In the genomic region with DNA sequence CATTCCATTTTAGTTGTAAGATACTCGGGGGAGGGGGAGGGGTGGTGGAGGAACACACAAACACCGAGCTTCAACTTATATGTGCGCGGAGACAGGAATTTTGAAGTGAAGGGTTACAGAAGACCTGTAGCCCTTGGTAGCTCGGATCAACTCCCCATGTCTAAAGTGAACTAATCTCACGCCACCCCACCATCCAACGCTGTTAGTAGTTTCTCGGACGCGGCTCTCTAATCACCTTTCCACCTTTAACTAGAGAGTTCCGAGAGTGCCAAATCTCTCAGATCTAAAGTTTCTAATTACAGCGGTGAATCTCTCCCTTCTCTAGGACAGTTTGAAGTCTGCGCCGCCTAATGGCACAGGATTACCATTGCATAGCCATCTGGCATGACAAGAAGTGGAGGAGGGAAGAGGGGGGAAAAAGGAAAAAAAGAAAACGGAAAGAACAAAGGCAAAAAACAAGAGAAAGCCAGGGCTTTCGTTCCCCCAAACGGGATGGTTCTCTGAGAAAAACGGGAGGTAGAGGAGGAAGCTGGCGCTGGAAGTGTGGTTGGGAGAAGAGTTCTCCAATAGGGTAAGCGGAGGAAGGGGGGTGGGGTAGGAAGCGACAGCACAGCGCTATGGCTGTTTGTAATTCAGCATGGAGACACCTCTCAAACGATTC, we compare ENCODE assay signal across 8 mouse cellular contexts. TPM values are rescaled to one million over a fixed set of nuclear protein-coding genes. Genes with fewer than 3 reads are reported as not detected.
DNase-seq lines count a peak whose midpoint lies in the region; ATAC-seq lines count a peak whose summit lies in the region.

No protein-coding gene starts in this region.

- no peaks in the 10 kb centered on the region for H3K27me3 ChIP-seq in limb, embryonic 10.5 days (ENCODE audit: low read depth, poor library complexity, severe bottlenecking)
- no peaks in the 10 kb centered on the region for H3K27me3 ChIP-seq in midbrain, embryonic 11.5 days (ENCODE audit: control insufficient read depth, insufficient read depth, low read length)

- H3K9ac ChIP-seq in midbrain, embryonic 11.5 days (ENCODE audit: low read length), result peak overlapping the region; percentile 47

- H3K27ac ChIP-seq in limb, embryonic 10.5 days, result peak overlapping the region; percentile 76
- peak overlapping the region; percentile 32; the same call in 1 of the 2 replicates for H3K27ac ChIP-seq in midbrain, embryonic 11.5 days (ENCODE audit: low read depth, low read length)

- peak; percentile 59 for ATAC-seq in granulocyte monocyte progenitor cell, adult 5-6 weeks (replicated peaks; ENCODE audit: poor library complexity, severe bottlenecking)
- ATAC-seq in midbrain, embryonic 11.5 days (ENCODE audit: low FRiP score), result peak; percentile 84

- H3K36me3 ChIP-seq in limb, embryonic 10.5 days, result no peaks in the 10 kb centered on the region
- H3K36me3 ChIP-seq in midbrain, embryonic 11.5 days (ENCODE audit: control insufficient read depth, insufficient read depth, low read length), result no peaks in the 10 kb centered on the region

- no peaks in the 10 kb centered on the region for H3K4me1 ChIP-seq in limb, embryonic 10.5 days
- H3K4me1 ChIP-seq in midbrain, embryonic 11.5 days (ENCODE audit: control insufficient read depth, insufficient read depth, low read length), result no peaks in the 10 kb centered on the region

- no peaks in the 10 kb centered on the region for H3K9me3 ChIP-seq in limb, embryonic 10.5 days (replicated peaks)
- H3K9me3 ChIP-seq in midbrain, embryonic 11.5 days (ENCODE audit: control insufficient read depth, low read length), result no peaks in the 10 kb centered on the region

- 13% methylated on average over 23 of the region's 23 CpGs for WGBS in limb, embryonic 10.5 days
- 17% methylated on average over 23 of the region's 23 CpGs for WGBS in midbrain, embryonic 11.5 days

- H3K4me3 ChIP-seq in limb, embryonic 10.5 days, result peak overlapping the region; percentile 53
- H3K4me3 ChIP-seq in midbrain, embryonic 11.5 days (ENCODE audit: low read depth, low read length), result peak overlapping the region; percentile 44

- peak overlapping the region; percentile 54 for H3K4me2 ChIP-seq in midbrain, embryonic 11.5 days

- peak; percentile 49 for DNase-seq in 3134 (ENCODE audit: extremely low read depth, insufficient read length, low spot score)
- DNase-seq in adrenal gland, adult 18-20 months (ENCODE audit: low spot score in 2 of 2), result peak; percentile 18 to 26
- DNase-seq in embryo, embryonic 11 days, result peak; percentile 73
- peak; percentile 60 for DNase-seq in kidney, adult 18-20 months
- peak; percentile 46 for DNase-seq in limb, embryonic 10.5 days (ENCODE audit: low spot score)
- peak; percentile 94 for DNase-seq in midbrain, embryonic 11.5 days (ENCODE audit: low spot score, missing footprints)
- peak; percentile 34 to 66 for DNase-seq in spleen, postnatal 10 days (ENCODE audit: low spot score in 2 of 2)

RNA-seq across cellular contexts. Expression of a gene that starts 0.7 kb away (rescaled TPM):
- 10 to 100 TPM; 11.8 to 13.5 TPM for total RNA-seq in adrenal gland, adult 18-20 months (2021)
- 71.6 and 105 TPM in 2 replicates for total RNA-seq in granulocyte monocyte progenitor cell, adult 5-6 weeks (2014; fragmentation: Nextera tagmentation)
- total RNA-seq in granulocyte monocyte progenitor cell, adult 5-6 weeks (2017), result 54.6 and 68.7 TPM in 2 replicates
- polyA plus RNA-seq in limb, embryonic 10.5 days (2016; fragmentation: Nextera tagmentation; extraction: Ambion mirVana), result 16.8 and 19.7 TPM in 2 replicates
- polyA plus RNA-seq in midbrain, embryonic 11.5 days (2014; fragmentation: Nextera tagmentation; extraction: Ambion mirVana), result 24.3 and 30.9 TPM in 2 replicates

Comparison
In these comparisons a context has a peak if more than half of its experiments do, and no peak if none do; other contexts are left out.
1. Peak in every context shown above with its lines: DNase-seq, ATAC-seq, H3K4me3 ChIP-seq and H3K27ac ChIP-seq.
2. DNase-seq: peak in every context shown above with its lines; median percentile 94 in midbrain, embryonic 11.5 days; 73 in embryo, embryonic 11 days; 60 in kidney, adult 18-20 months; 50 in spleen, postnatal 10 days; 49 in 3134; 46 in limb, embryonic 10.5 days; 22 in adrenal gland, adult 18-20 months.